In the genomic region with DNA sequence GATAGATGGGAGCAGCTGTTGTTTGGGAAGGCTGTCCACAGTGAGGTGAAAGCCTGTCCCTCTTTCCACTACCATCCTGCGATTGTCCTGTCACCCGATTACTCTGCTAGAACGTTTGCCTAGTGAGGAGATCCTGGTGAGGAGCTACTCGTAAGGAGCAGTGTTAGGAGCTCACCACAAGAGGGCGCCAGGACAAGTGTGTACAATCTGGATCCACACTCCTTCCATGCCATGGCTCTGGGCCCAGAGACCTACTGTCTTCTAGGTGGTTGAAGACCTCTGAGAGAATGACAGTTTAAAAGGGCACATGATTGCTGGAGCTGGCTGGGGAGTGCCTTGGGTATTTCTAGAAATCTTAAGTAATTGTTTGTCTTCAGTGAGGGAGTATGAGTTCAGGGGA, we compare ENCODE assay signal across 9 mouse cellular contexts. TPM values are rescaled to one million over a fixed set of nuclear protein-coding genes. Genes with fewer than 3 reads are reported as not detected.
DNase-seq lines count a peak whose midpoint lies in the region; ATAC-seq and TF ChIP-seq lines count a peak whose summit lies in the region.
"Had no signal": no experiment of that assay in that cellular context is flagged by ENCODE, and none has a peak within 500 bp of the region (broad histone marks: within the 10 kb centered on the region; RNA-seq: fewer than 3 reads in every experiment).

No protein-coding gene starts in this region.

- H3K4me3 ChIP-seq in ES-E14 (ENCODE audit: insufficient read depth in 1 of 2, low read depth in 1 of 2, low read length in 2 of 2, poor library complexity in 1 of 2, severe bottlenecking in 1 of 2) = no peak overlapping the region
- no peak overlapping the region for H3K4me3 ChIP-seq in kidney, embryonic 15.5 days (replicated peaks)
- H3K4me3 ChIP-seq in liver, embryonic 13.5 days (replicated peaks) = no peak overlapping the region
- H3K4me3 ChIP-seq: limb, embryonic 12.5 days had no signal

- in situ Hi-C loops in ES-E14 (cut with MboI; ENCODE audit: low sequenced_read_pairs in 2 of 2, unreplicated experiment in 2 of 2) = no loop called here

- 25% methylated on average over 5 of the region's 5 CpGs for WGBS in kidney, embryonic 15.5 days
- WGBS in liver, embryonic 13.5 days (ENCODE audit: insufficient replicate concordance) = 16% methylated on average over 5 of the region's 5 CpGs

- DNase-seq in B cell, adult 2 months = peak; percentile 73
- peak; percentile 60 for DNase-seq in ES-E14 (ENCODE audit: low read depth, low spot score)
- peak; percentile 55 for DNase-seq in cerebellum, adult 11 months
- peak; percentile 48 to 62 for DNase-seq in frontal cortex, postnatal 25 days (ENCODE audit: low spot score in 2 of 2)
- peak; percentile 43 for DNase-seq in liver, embryonic 13.5 days
- peak; percentile 85 for DNase-seq in retina, embryonic 14.5 days (ENCODE audit: low spot score)

- no peak overlapping the region for H3K27ac ChIP-seq in ES-E14 (ENCODE audit: insufficient read depth, low read depth, low read length, poor library complexity, severe bottlenecking)
- no peak overlapping the region for H3K27ac ChIP-seq in kidney, embryonic 15.5 days
- no peak overlapping the region for H3K27ac ChIP-seq in liver, embryonic 13.5 days
- H3K27ac ChIP-seq: limb, embryonic 12.5 days had no signal

- H3K4me1 ChIP-seq in ES-E14 (ENCODE audit: control insufficient read depth in 2 of 2, insufficient read depth in 2 of 2, low read length in 2 of 2, poor library complexity in 1 of 2) = peaks cover 0 to 12% of the 10 kb centered on the region in 2 experiments; a peak in 2 of 4 replicates
- peaks cover 17% of the 10 kb centered on the region for H3K4me1 ChIP-seq in kidney, embryonic 15.5 days
- peaks cover 21% of the 10 kb centered on the region for H3K4me1 ChIP-seq in liver, embryonic 13.5 days (replicated peaks)

- H3K9me3 ChIP-seq in ES-E14 (ENCODE audit: control insufficient read depth, insufficient read depth, low read depth, low read length) = no peaks in the 10 kb centered on the region
- H3K9me3 ChIP-seq in kidney, embryonic 15.5 days (replicated peaks) = no peaks in the 10 kb centered on the region
- no peaks in the 10 kb centered on the region for H3K9me3 ChIP-seq in liver, embryonic 13.5 days (replicated peaks)
- H3K9me3 ChIP-seq: limb, embryonic 12.5 days had no signal

- H3K4me2 ChIP-seq in kidney, embryonic 15.5 days = no peak overlapping the region
- H3K4me2 ChIP-seq in liver, embryonic 13.5 days = no peak overlapping the region
- H3K4me2 ChIP-seq: limb, embryonic 12.5 days had no signal

- no peak overlapping the region for H3K9ac ChIP-seq in ES-E14 (ENCODE audit: insufficient read depth, low read depth, low read length, poor library complexity, severe bottlenecking)
- H3K9ac ChIP-seq in kidney, embryonic 15.5 days = no peak overlapping the region
- no peak overlapping the region for H3K9ac ChIP-seq in liver, embryonic 13.5 days
- H3K9ac ChIP-seq: limb, embryonic 12.5 days had no signal

- no peaks in the 10 kb centered on the region for H3K27me3 ChIP-seq in kidney, embryonic 15.5 days
- no peaks in the 10 kb centered on the region for H3K27me3 ChIP-seq in liver, embryonic 13.5 days
- H3K27me3 ChIP-seq: limb, embryonic 12.5 days had no signal

- 0 out of 2 replicates have a peak, but pooled peaks have one; percentile 58 for ATAC-seq in kidney, embryonic 15.5 days (replicated peaks; ENCODE audit: low FRiP score)
- no peak for ATAC-seq in liver, embryonic 13.5 days (ENCODE audit: low read depth)
- no peak for ATAC-seq in activated CD4-positive, CD25-positive, alpha-beta regulatory T cell, adult 4 months

- peaks cover 6% of the 10 kb centered on the region; the same call in 1 of the 2 replicates for H3K36me3 ChIP-seq in ES-E14 (ENCODE audit: control insufficient read depth, insufficient read depth, low read length, poor library complexity, severe bottlenecking)
- peaks cover 35% of the 10 kb centered on the region for H3K36me3 ChIP-seq in kidney, embryonic 15.5 days
- peaks cover 10% of the 10 kb centered on the region; the same call in 1 of the 2 replicates for H3K36me3 ChIP-seq in liver, embryonic 13.5 days

TF ChIP-seq in ES-E14, 5 proteins besides CTCF, POLR2A, EP300 and RAD21:
- TF ChIP-seq MAFK (IDR thresholded peaks at IDR 0.05; ENCODE audit: insufficient read depth, low read depth, low read length) (no peak), ZC3H11A (IDR thresholded peaks at IDR 0.05; ENCODE audit: borderline replicate concordance, low read depth, low read length) (no peak), HCFC1 (IDR thresholded peaks at IDR 0.05; ENCODE audit: borderline replicate concordance, insufficient read depth, low read length) (no peak), CHD2 (IDR thresholded peaks at IDR 0.05; ENCODE audit: low read depth, low read length) (no peak), ZNF384 (IDR thresholded peaks at IDR 0.05; ENCODE audit: low read depth, low read length) (no peak)

RNA-seq across cellular contexts. Expression of a gene that starts 12.0 kb away (rescaled TPM):
- total RNA-seq in ES-E14 (2012; rRNA removed) = 0.58 and 0.74 TPM in 2 replicates
- polyA plus RNA-seq in kidney, embryonic 15.5 days (2015; fragmentation: Nextera tagmentation; extraction: Ambion mirVana) = 5.0 and 5.3 TPM in 2 replicates
- 0.56 and 0.60 TPM in 2 replicates for polyA plus RNA-seq in liver, embryonic 13.5 days (2015; fragmentation: Nextera tagmentation; extraction: Ambion mirVana)
- polyA plus RNA-seq in activated CD4-positive, CD25-positive, alpha-beta regulatory T cell, adult 4 months (2017; shearing (Covaris generic)) = 1 to 10 TPM in 1 of 2 experiments, under 1 TPM in 1; 0.68 to 1.8 TPM

RNA-seq across cellular contexts. Expression of a gene that starts 19.2 kb away (rescaled TPM):
- 0.18 TPM in 1 of 2 replicates, not detected in the other for total RNA-seq in ES-E14 (2012; rRNA removed)
- polyA plus RNA-seq in kidney, embryonic 15.5 days (2015; fragmentation: Nextera tagmentation; extraction: Ambion mirVana) = 0.93 and 1.6 TPM in 2 replicates
- polyA plus RNA-seq in liver, embryonic 13.5 days (2015; fragmentation: Nextera tagmentation; extraction: Ambion mirVana) = 25.3 and 27.0 TPM in 2 replicates
- not detected for polyA plus RNA-seq in activated CD4-positive, CD25-positive, alpha-beta regulatory T cell, adult 4 months (2017; shearing (Covaris generic))

RNA-seq across cellular contexts. Expression of a gene that starts 41.7 kb away (rescaled TPM):
- 21.8 and 33.2 TPM in 2 replicates for total RNA-seq in ES-E14 (2012; rRNA removed)
- 25.8 and 26.3 TPM in 2 replicates for polyA plus RNA-seq in kidney, embryonic 15.5 days (2015; fragmentation: Nextera tagmentation; extraction: Ambion mirVana)
- polyA plus RNA-seq in liver, embryonic 13.5 days (2015; fragmentation: Nextera tagmentation; extraction: Ambion mirVana) = 11.6 and 11.8 TPM in 2 replicates
- polyA plus RNA-seq in activated CD4-positive, CD25-positive, alpha-beta regulatory T cell, adult 4 months (2017; shearing (Covaris generic)) = 1 to 10 TPM; 4.9 to 5.7 TPM

RNA-seq across cellular contexts. Expression of a gene that starts 56.5 kb away (rescaled TPM):
- 0.16 and 0.40 TPM in 2 replicates for total RNA-seq in ES-E14 (2012; rRNA removed)
- polyA plus RNA-seq in kidney, embryonic 15.5 days (2015; fragmentation: Nextera tagmentation; extraction: Ambion mirVana) = 2.6 and 5.0 TPM in 2 replicates
- polyA plus RNA-seq in liver, embryonic 13.5 days (2015; fragmentation: Nextera tagmentation; extraction: Ambion mirVana) = 114 and 122 TPM in 2 replicates
- not detected for polyA plus RNA-seq in activated CD4-positive, CD25-positive, alpha-beta regulatory T cell, adult 4 months (2017; shearing (Covaris generic))
- polyA plus RNA-seq: limb, embryonic 12.5 days had no signal

Comparison
In these comparisons a context has a peak if more than half of its experiments do, and no peak if none do; other contexts are left out.
1. RNA of a gene that starts 19.2 kb away (polyA plus RNA-seq): 25.3 to 27.0 TPM in liver, embryonic 13.5 days; 0.93 to 1.6 TPM in kidney, embryonic 15.5 days and not detected in activated CD4-positive, CD25-positive, alpha-beta regulatory T cell, adult 4 months; every median in the first group is over 10 times any median in the second.
2. Peak in every context shown above with its lines, with median percentiles within 50 percentile points of each other: DNase-seq.